Mouse (Mus musculus): Measurements from ENCODE around the gene Fhl4.

- no peak for TF ChIP-seq CTCF (IDR thresholded peaks at IDR 0.05; ENCODE audit: extremely low read depth, insufficient read depth, insufficient read length, insufficient replicate concordance)
- no peak for TF ChIP-seq POLR2A (IDR thresholded peaks at IDR 0.05; ENCODE audit: low read depth, low read length)
These were observed 47.4 kb downstream of the Fhl4 start for GRCm38 (mm10) chr10:85054876-85055275.

All from spleen, adult 2 months (tissue).